Mouse (Mus musculus) liver, adult 2 months (tissue): ENCODE measurements around the gene Zc3h15.

ENCODE experiments used
- CTCF ChIP-seq: fragments of 200-500 bp; IDR thresholded peaks from 2 replicates; pipeline ENCODE4 v1.5.1; 2011; ENCODE audit warnings: low read depth, low read length, control low read depth
- POLR2A ChIP-seq: fragments of 200-500 bp; IDR thresholded peaks from 2 replicates; pipeline ENCODE4 v1.6.1; 2011; ENCODE audit warnings: low read length, control low read depth; ENCODE audit not compliant: insufficient read depth; ENCODE audit errors: extremely low read depth

DNA sequence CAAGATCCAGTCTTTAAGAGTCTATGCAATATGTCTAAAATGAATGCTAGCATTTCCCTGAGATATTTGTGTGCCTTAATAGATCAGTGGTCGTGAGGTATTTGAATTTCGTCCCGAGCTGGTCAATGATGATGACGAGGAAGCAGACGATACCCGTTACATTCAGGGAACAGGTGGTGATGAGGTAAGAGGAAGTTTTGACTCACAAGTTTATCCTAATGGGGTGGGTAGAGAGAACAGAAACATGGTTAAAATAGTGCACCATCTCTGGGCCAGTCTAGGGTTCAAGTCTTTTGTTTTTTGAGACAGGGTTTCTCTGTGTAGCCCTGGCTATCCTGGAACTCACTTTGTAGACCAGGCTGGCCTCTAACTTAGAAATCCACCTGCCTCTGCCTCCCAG lies 17.1 kb downstream of the Zc3h15 start:
- TF ChIP-seq CTCF (no peak), POLR2A (no peak)
